Mouse (Mus musculus) heart, adult 2 months (tissue): ENCODE measurements around the gene Tsc22d4. TPM values are rescaled to one million over a fixed set of nuclear protein-coding genes. Genes with fewer than 3 reads are reported as not detected.
A peak's percentile ranks its signal among the peaks of the same experiment; 100 is the strongest.
"Not testable (repeated sequence)": the region's sequence is repeated elsewhere in the genome, so short reads cannot be mapped to it uniquely, and the experiment has no call there.

Experiments
- DNase-seq, 2 experiments: peaks; one replicate each; pipeline ENCODE4 v3.0.0; 2021
- H3K27ac ChIP-seq: fragments of 200-600 bp; 2 replicates; pipeline ENCODE4 v1.8.1; 2022
- H3K27me3 ChIP-seq: fragments of 200-500 bp; 2 replicates; pipeline ENCODE4 v1.6.1; 2012; ENCODE audit warnings: mild to moderate bottlenecking, low read length, inconsistent platforms, mixed read lengths; ENCODE audit not compliant: control insufficient read depth, insufficient read depth
- H3K36me3 ChIP-seq: fragments of 200-500 bp; 2 replicates; pipeline ENCODE4 v1.6.1; 2012; ENCODE audit warnings: low read length, inconsistent platforms; ENCODE audit not compliant: control insufficient read depth, insufficient read depth
- H3K4me1 ChIP-seq: fragments of 200-500 bp; 2 replicates; pipeline ENCODE4 v1.6.1; 2011; ENCODE audit warnings: low read length; ENCODE audit not compliant: control insufficient read depth, insufficient read depth
- H3K4me3 ChIP-seq: fragments of 200-600 bp; 2 replicates; pipeline ENCODE4 v1.8.1; 2022
- H3K79me2 ChIP-seq: fragments of 200-500 bp; replicated peaks from 2 replicates; pipeline ENCODE4 v1.6.1; 2012; ENCODE audit warnings: mild to moderate bottlenecking, inconsistent platforms, low read length, moderate library complexity, mixed read lengths; ENCODE audit not compliant: control insufficient read depth, insufficient read depth
- H3K9ac ChIP-seq: fragments of 200-500 bp; 2 replicates; pipeline ENCODE4 v1.6.1; 2012; ENCODE audit warnings: low read depth, mild to moderate bottlenecking, control low read depth, inconsistent platforms, low read length, mixed read lengths
- CTCF ChIP-seq: fragments of 200-600 bp; IDR thresholded peaks from 2 replicates; pipeline ENCODE4 v1.8.1; 2022; ENCODE audit warnings: antibody characterized with exemption, mild to moderate bottlenecking, moderate library complexity
- EP300 ChIP-seq: fragments of 200-500 bp; IDR thresholded peaks from 2 replicates; pipeline ENCODE4 v1.6.1; 2011; ENCODE audit warnings: low read depth, low read length, control low read depth; ENCODE audit not compliant: insufficient read depth
- POLR2A ChIP-seq: fragments of 200-500 bp; IDR thresholded peaks from 2 replicates; pipeline ENCODE4 v1.6.1; 2011; ENCODE audit warnings: mild to moderate bottlenecking, low read depth, low read length, control low read depth; ENCODE audit not compliant: insufficient read depth
- WGBS: fragments of 180-500 bp; shearing (Covaris S2); methylation state at CpG from one replicate; pipeline ENCODE4 v1.1.7; 2018; 5-methylcytosine and 5-hydroxymethylcytosine counted together
- intact Hi-C: fragments of 180-260 bp; cut with DNase I; formaldehyde crosslinking; loops from one replicate; pipeline ENCODE4 v1.15.1; 2025
- polyA plus RNA-seq: library from polyadenylated mRNA; depleted of rRNA; stranded (reverse); fragments of >200 nt; gene quantifications from 2 replicates; pipeline ENCODE4 v1.2.3, GENCODE M21; 2012
- total RNA-seq, 2 experiments: library from RNA; stranded (reverse); gene quantifications; 2 replicates each; pipeline ENCODE4 v1.2.3; 2021

Gene Tsc22d4
- total and polyA plus RNA-seq, 3 experiments: 251 to 258 (median 254) TPM

GRCm38 (mm10) chr5:137706913-137707633, 38.5 kb upstream of the Tsc22d4 start:
- Histone ChIP-seq H3K79me2 (no peaks in the 10 kb centered on the region), H3K4me1 (no peaks in the 10 kb centered on the region), H3K27me3 (no peaks in the 10 kb centered on the region), H3K27ac (no peak overlapping the region), H3K4me3 (no peak overlapping the region), H3K36me3 (no peaks in the 10 kb centered on the region), H3K9ac (no peak overlapping the region)
- TF ChIP-seq POLR2A: no peak
- TF ChIP-seq EP300: no peak
- TF ChIP-seq CTCF: no peak
- intact Hi-C loops: no loop called here
- WGBS: 34% methylated on average over 12 of the region's 12 CpGs
- peak; percentile 42 to 54 for DNase-seq

GRCm38 (mm10) chr5:137713454-137713853, 32.1 kb upstream of the Tsc22d4 start:
- Histone ChIP-seq H3K4me1 (no peaks in the 10 kb centered on the region), H3K36me3 (no peaks in the 10 kb centered on the region), H3K79me2 (no peaks in the 10 kb centered on the region), H3K4me3 (no peak overlapping the region), H3K27ac (no peak overlapping the region), H3K27me3 (no peaks in the 10 kb centered on the region), H3K9ac (no peak overlapping the region)
- intact Hi-C loops: no loop called here
- no peak for TF ChIP-seq CTCF
- no peak for TF ChIP-seq EP300
- TF ChIP-seq POLR2A: no peak
- 72% methylated on average over 5 of the region's 5 CpGs for WGBS
- DNase-seq: no peak

- no peak for TF ChIP-seq CTCF
- TF ChIP-seq EP300: no peak
- TF ChIP-seq POLR2A: no peak
- no peaks in the 10 kb centered on the region; the same call in 1 of the 2 replicates for H3K36me3 ChIP-seq
- no peak overlapping the region for H3K9ac ChIP-seq
- intact Hi-C loops: no loop called here
- no peak for DNase-seq
- H3K4me3 ChIP-seq: no peak overlapping the region
- H3K4me1 ChIP-seq: peaks cover 4% of the 10 kb centered on the region
- H3K27me3 ChIP-seq: no peaks in the 10 kb centered on the region
- WGBS: 71% methylated on average over 8 of the region's 8 CpGs
- no peak overlapping the region for H3K27ac ChIP-seq
- H3K79me2 ChIP-seq: no peaks in the 10 kb centered on the region
Observed at GRCm38 (mm10) chr5:137715685-137716084, 29.8 kb upstream of the Tsc22d4 start.

GRCm38 (mm10) chr5:137718020-137718790, 27.3 kb upstream of the Tsc22d4 start:
- H3K27ac ChIP-seq: no peak overlapping the region
- 61% methylated on average over 8 of the region's 8 CpGs for WGBS
- H3K27me3 ChIP-seq: no peaks in the 10 kb centered on the region
- H3K4me1 ChIP-seq: peaks cover 4% of the 10 kb centered on the region
- no peaks in the 10 kb centered on the region; the same call in 1 of the 2 replicates for H3K36me3 ChIP-seq
- no peak for TF ChIP-seq CTCF
- no peaks in the 10 kb centered on the region for H3K79me2 ChIP-seq
- no peak for DNase-seq
- intact Hi-C loops: no loop called here
- H3K9ac ChIP-seq: no peak overlapping the region
- H3K4me3 ChIP-seq: no peak overlapping the region

GRCm38 (mm10) chr5:137719088-137719487, 26.4 kb upstream of the Tsc22d4 start:
- Histone ChIP-seq H3K4me3 (no peak overlapping the region), H3K27ac (no peak overlapping the region), H3K36me3 (no peaks in the 10 kb centered on the region; the same call in 1 of the 2 replicates), H3K9ac (no peak overlapping the region), H3K4me1 (peaks cover 4% of the 10 kb centered on the region), H3K79me2 (no peaks in the 10 kb centered on the region), H3K27me3 (no peaks in the 10 kb centered on the region)
- TF ChIP-seq POLR2A: no peak
- TF ChIP-seq EP300: no peak
- TF ChIP-seq CTCF: no peak
- 27% methylated on average over 6 of the region's 6 CpGs for WGBS
- DNase-seq: no peak
- intact Hi-C loops: no loop called here

- H3K36me3 ChIP-seq, H3K27me3 ChIP-seq, H3K9ac ChIP-seq, H3K79me2 ChIP-seq, intact Hi-C loops, H3K27ac ChIP-seq, H3K4me1 ChIP-seq, H3K4me3 ChIP-seq: not testable (repeated sequence)
- 17% methylated on average over 11 of the region's 16 CpGs for WGBS
- peak in 1 of 2 experiments; percentile 41 for DNase-seq
Observed at GRCm38 (mm10) chr5:137720558-137721164, 24.9 kb upstream of the Tsc22d4 start.
